ENCODE assay signal across 19 mouse cellular contexts in the genomic region with DNA sequence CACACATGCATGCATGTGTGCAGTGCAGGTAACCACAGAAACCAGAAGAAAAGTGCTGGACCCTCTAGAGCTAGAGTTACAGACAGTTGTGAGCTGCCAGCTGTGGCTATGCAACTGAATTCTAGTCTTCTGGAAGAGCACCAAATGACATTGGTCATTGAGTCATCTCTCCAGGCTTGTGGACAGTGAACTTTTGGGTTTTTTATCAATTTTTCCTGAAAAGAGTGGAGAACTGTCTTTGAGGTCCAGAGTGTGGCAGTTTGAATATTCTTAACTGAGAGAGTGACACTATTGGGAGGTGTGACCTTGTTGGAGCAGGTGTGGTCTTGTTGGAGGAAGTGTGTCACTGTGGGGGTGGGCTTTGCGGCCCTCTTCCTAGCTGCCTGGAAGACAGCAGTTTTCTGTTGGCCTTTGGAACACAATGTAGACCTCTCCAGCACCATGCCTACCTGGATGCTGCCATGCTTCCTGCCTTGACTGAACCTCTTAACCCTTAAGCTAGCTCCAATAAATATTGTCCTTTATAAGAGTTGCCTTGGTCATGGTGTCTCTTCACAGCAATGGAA. TPM values are rescaled to one million over a fixed set of nuclear protein-coding genes. Genes with fewer than 3 reads are reported as not detected.
DNase-seq lines count a peak whose midpoint lies in the region; ATAC-seq lines count a peak whose summit lies in the region.
"Had no signal": no experiment of that assay in that cellular context is flagged by ENCODE, and none has a peak within 500 bp of the region (broad histone marks: within the 10 kb centered on the region; RNA-seq: fewer than 3 reads in every experiment).

No protein-coding gene starts in this region.

- H3K36me3 ChIP-seq in heart, embryonic 15.5 days = no peaks in the 10 kb centered on the region
- H3K36me3 ChIP-seq in hindbrain, embryonic 14.5 days (replicated peaks; ENCODE audit: control insufficient read depth, insufficient read depth) = no peaks in the 10 kb centered on the region
- H3K36me3 ChIP-seq: embryonic facial prominence, embryonic 12.5 days; hindbrain, embryonic 15.5 days; limb, embryonic 13.5 days; midbrain, embryonic 13.5 days had no signal

- H3K4me2 ChIP-seq in heart, embryonic 15.5 days = no peak overlapping the region
- H3K4me2 ChIP-seq in hindbrain, embryonic 14.5 days (replicated peaks) = no peak overlapping the region
- H3K4me2 ChIP-seq: embryonic facial prominence, embryonic 12.5 days; hindbrain, embryonic 15.5 days; lung, embryonic 14.5 days; midbrain, embryonic 13.5 days had no signal

- no peak for ATAC-seq in heart, embryonic 15.5 days (replicated peaks; ENCODE audit: insufficient number of reproducible peaks, insufficient read depth, low FRiP score, low read depth)
- ATAC-seq in hindbrain, embryonic 14.5 days (ENCODE audit: low FRiP score) = no peak
- ATAC-seq: forebrain, embryonic 16.5 days; midbrain, embryonic 13.5 days had no signal

- no peak overlapping the region for H3K9ac ChIP-seq in heart, embryonic 15.5 days
- H3K9ac ChIP-seq in hindbrain, embryonic 14.5 days = no peak overlapping the region
- H3K9ac ChIP-seq: embryonic facial prominence, embryonic 12.5 days; hindbrain, embryonic 15.5 days; limb, embryonic 13.5 days; lung, embryonic 14.5 days; midbrain, embryonic 13.5 days had no signal

- H3K4me1 ChIP-seq in heart, embryonic 15.5 days (replicated peaks) = peaks cover 17% of the 10 kb centered on the region
- no peaks in the 10 kb centered on the region for H3K4me1 ChIP-seq in hindbrain, embryonic 14.5 days (replicated peaks; ENCODE audit: control insufficient read depth, insufficient read depth, low read length)
- H3K4me1 ChIP-seq: hindbrain, embryonic 15.5 days had no signal

- WGBS in heart, embryonic 15.5 days = 87% methylated on average over 1 of the region's 1 CpGs
- WGBS in hindbrain, embryonic 14.5 days = 82% methylated on average over 1 of the region's 1 CpGs

- H3K9me3 ChIP-seq in heart, embryonic 15.5 days (replicated peaks) = no peaks in the 10 kb centered on the region
- H3K9me3 ChIP-seq in hindbrain, embryonic 14.5 days (ENCODE audit: control insufficient read depth, low read length) = no peaks in the 10 kb centered on the region
- H3K9me3 ChIP-seq: embryonic facial prominence, embryonic 12.5 days; hindbrain, embryonic 15.5 days; limb, embryonic 13.5 days; midbrain, embryonic 13.5 days had no signal

- peak overlapping the region; percentile 21; the same call in 1 of the 2 replicates for H3K27ac ChIP-seq in heart, embryonic 15.5 days
- no peak overlapping the region for H3K27ac ChIP-seq in hindbrain, embryonic 14.5 days
- H3K27ac ChIP-seq: embryonic facial prominence, embryonic 12.5 days; hindbrain, embryonic 15.5 days; limb, embryonic 13.5 days; midbrain, embryonic 13.5 days had no signal

- intact Hi-C loops in left cerebral cortex, postnatal 36 days (cut with DNase I) = no loop called here
- intact Hi-C loops in left cerebral cortex, postnatal 14 days (cut with DNase I) = no loop called here

- no peaks in the 10 kb centered on the region for H3K27me3 ChIP-seq in heart, embryonic 15.5 days
- H3K27me3 ChIP-seq in hindbrain, embryonic 14.5 days (ENCODE audit: control insufficient read depth, insufficient read depth, low read length) = no peaks in the 10 kb centered on the region
- H3K27me3 ChIP-seq: embryonic facial prominence, embryonic 12.5 days; hindbrain, embryonic 15.5 days; limb, embryonic 13.5 days had no signal

- H3K4me3 ChIP-seq in heart, embryonic 15.5 days = no peak overlapping the region
- no peak overlapping the region for H3K4me3 ChIP-seq in hindbrain, embryonic 14.5 days (replicated peaks; ENCODE audit: low read length)
- H3K4me3 ChIP-seq: embryonic facial prominence, embryonic 12.5 days; hindbrain, embryonic 15.5 days; limb, embryonic 13.5 days; midbrain, embryonic 13.5 days had no signal

- DNase-seq in heart, adult 18-20 months = no peak
- DNase-seq in 3T3-L1 (ENCODE audit: low read depth, low spot score) (peak; percentile 20), R1 (ENCODE audit: low read depth, low spot score) (peak; percentile 40)
- peak; percentile 53 for DNase-seq in thymus, postnatal 0 days (ENCODE audit: low spot score)
- DNase-seq in hindbrain, embryonic 14.5 days (ENCODE audit: low spot score) = no peak
- DNase-seq in left cerebral cortex, postnatal 36 days (ENCODE audit: low spot score in 2 of 2) = no peak
- no peak for DNase-seq in left cerebral cortex, postnatal 14 days (ENCODE audit: low spot score in 2 of 2)
- DNase-seq: adrenal gland, postnatal 10 days; cerebellum, adult 18-20 months; kidney, adult 18-20 months; kidney, postnatal 25 days; lung, embryonic 14.5 days; lung, postnatal 4 days had no signal

RNA-seq across cellular contexts. Expression of a gene that starts 11.0 kb away (rescaled TPM):
- polyA plus RNA-seq in heart, embryonic 15.5 days (2015; fragmentation: Nextera tagmentation; extraction: Ambion mirVana) = 4.2 and 5.7 TPM in 2 replicates
- total RNA-seq in heart, adult 18-20 months (2021) = 10 to 100 TPM; 10.0 to 30.3 TPM
- 12.1 and 12.5 TPM in 2 replicates for polyA plus RNA-seq in thymus, postnatal 0 days (2015; fragmentation: Nextera tagmentation; extraction: Ambion mirVana)
- polyA plus RNA-seq in hindbrain, embryonic 14.5 days (2014; fragmentation: Nextera tagmentation; extraction: Ambion mirVana) = 0.94 and 1.4 TPM in 2 replicates
- 1 to 10 TPM; 2.3 to 2.7 TPM for total RNA-seq in left cerebral cortex, postnatal 36 days (2021)
- 1 to 10 TPM; 1.6 to 1.7 TPM for total RNA-seq in left cerebral cortex, postnatal 14 days (2021)

RNA-seq across cellular contexts. Expression of a gene that starts 11.0 kb away (rescaled TPM):
- 6.4 and 10.1 TPM in 2 replicates for polyA plus RNA-seq in heart, embryonic 15.5 days (2015; fragmentation: Nextera tagmentation; extraction: Ambion mirVana)
- total RNA-seq in heart, adult 18-20 months (2021) = 10 to 100 TPM in 1 of 2 experiments, 1 to 10 TPM in 1; 9.2 to 33.3 TPM
- 65.3 and 67.3 TPM in 2 replicates for polyA plus RNA-seq in thymus, postnatal 0 days (2015; fragmentation: Nextera tagmentation; extraction: Ambion mirVana)
- polyA plus RNA-seq in hindbrain, embryonic 14.5 days (2014; fragmentation: Nextera tagmentation; extraction: Ambion mirVana) = 1.5 and 2.4 TPM in 2 replicates
- total RNA-seq in left cerebral cortex, postnatal 36 days (2021) = 1 to 10 TPM; 3.6 to 3.8 TPM
- total RNA-seq in left cerebral cortex, postnatal 14 days (2021) = 1 to 10 TPM; 2.1 TPM

RNA-seq across cellular contexts. Expression of a gene that starts 38.9 kb away (rescaled TPM):
- polyA plus RNA-seq in heart, embryonic 15.5 days (2015; fragmentation: Nextera tagmentation; extraction: Ambion mirVana) = 99.6 and 102 TPM in 2 replicates
- 10 to 100 TPM; 51.2 to 53.4 TPM for total RNA-seq in heart, adult 18-20 months (2021)
- 137 and 139 TPM in 2 replicates for polyA plus RNA-seq in thymus, postnatal 0 days (2015; fragmentation: Nextera tagmentation; extraction: Ambion mirVana)
- 86.9 and 98.4 TPM in 2 replicates for polyA plus RNA-seq in hindbrain, embryonic 14.5 days (2014; fragmentation: Nextera tagmentation; extraction: Ambion mirVana)
- total RNA-seq in left cerebral cortex, postnatal 36 days (2021) = 10 to 100 TPM; 30.7 to 37.4 TPM
- 10 to 100 TPM; 30.8 to 33.4 TPM for total RNA-seq in left cerebral cortex, postnatal 14 days (2021)

RNA-seq across cellular contexts. Expression of a gene that starts 42.1 kb away (rescaled TPM):
- polyA plus RNA-seq in heart, embryonic 15.5 days (2015; fragmentation: Nextera tagmentation; extraction: Ambion mirVana) = 9.6 and 13.3 TPM in 2 replicates
- total RNA-seq in heart, adult 18-20 months (2021) = 10 to 100 TPM in 1 of 2 experiments, 1 to 10 TPM in 1; 8.7 to 10.0 TPM
- polyA plus RNA-seq in thymus, postnatal 0 days (2015; fragmentation: Nextera tagmentation; extraction: Ambion mirVana) = 23.0 and 25.7 TPM in 2 replicates
- 12.5 and 15.5 TPM in 2 replicates for polyA plus RNA-seq in hindbrain, embryonic 14.5 days (2014; fragmentation: Nextera tagmentation; extraction: Ambion mirVana)
- 10 to 100 TPM; 17.1 to 18.1 TPM for total RNA-seq in left cerebral cortex, postnatal 36 days (2021)
- 10 to 100 TPM; 16.0 to 18.0 TPM for total RNA-seq in left cerebral cortex, postnatal 14 days (2021)

Comparison
In these comparisons a context has a peak if more than half of its experiments do, and no peak if none do; other contexts are left out.
1. DNase-seq: peak in 3T3-L1 (single experiment), R1 (single experiment) and thymus, postnatal 0 days (single experiment); none in heart, adult 18-20 months (0 of 2), hindbrain, embryonic 14.5 days (single experiment), left cerebral cortex, postnatal 36 days (0 of 2) and left cerebral cortex, postnatal 14 days (0 of 2).